Mouse (Mus musculus): ENCODE results near the gene Maml1.

GRCm38 (mm10) chr11:50210101-50210504 is 82.0 kb downstream of the Maml1 start:
- TF ChIP-seq CTCF (IDR thresholded peaks at IDR 0.05; ENCODE audit: low read depth, low read length): no peak
- TF ChIP-seq POLR2AphosphoS5 (IDR thresholded peaks at IDR 0.05; ENCODE audit: insufficient replicate concordance, low read depth, low read length): no peak
- no peak for TF ChIP-seq TAL1 (conservative IDR thresholded peaks at IDR 0.05; ENCODE audit: low read depth, low read length)
- no peak for TF ChIP-seq GATA1 (IDR thresholded peaks at IDR 0.05; ENCODE audit: borderline replicate concordance, low read length)
